Mouse (Mus musculus) embryonic fibroblast, embryonic 13.5 days (primary cell): ENCODE data around the gene Rtn4ip1.

ENCODE experiments used
- CTCF ChIP-seq: IDR thresholded peaks from 2 replicates; pipeline ENCODE4 v1.5.1; 2011; ENCODE audit warnings: mild to moderate bottlenecking, control low read depth, low read length, moderate library complexity, borderline replicate concordance; ENCODE audit not compliant: insufficient read depth
- POLR2A ChIP-seq: IDR thresholded peaks from 2 replicates; pipeline ENCODE4 v1.6.1; 2011; ENCODE audit warnings: low read depth, mild to moderate bottlenecking, control low read depth, low read length, moderate library complexity

DNA sequence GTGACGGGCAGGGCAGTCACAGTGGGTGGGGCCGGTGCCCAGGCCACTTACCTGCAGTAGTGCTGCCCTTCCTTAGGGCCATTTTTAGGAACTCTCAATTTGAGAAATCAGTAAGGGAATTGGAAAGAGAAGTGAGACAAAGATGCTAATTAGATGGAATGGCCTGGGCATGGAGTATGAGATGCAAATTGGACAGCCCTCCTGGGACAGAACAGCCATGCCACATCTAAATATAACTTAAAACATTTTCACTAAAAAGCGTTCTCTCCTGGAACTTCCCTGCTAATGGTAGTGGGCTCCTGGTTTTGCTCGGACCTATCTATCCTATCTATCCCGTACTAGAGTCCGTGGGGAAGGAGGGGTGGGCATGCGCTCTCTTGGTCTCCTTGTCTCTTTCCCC is 3.3 kb upstream of the Rtn4ip1 start:
- TF ChIP-seq POLR2A (no peak), CTCF (no peak)
